Mouse (Mus musculus): ENCODE measurements around the gene Abca8a.

Abca8a gene

GRCm38 (mm10) chr11:110095858-110096257 is at the start of gene Abca8a:
Gene Abca8a (minus strand): TSS chr11:110095978.
- DNase-seq: peak in 1 of 2 experiments; percentile 23

- DNase-seq: peak in 1 of 2 experiments; percentile 8
These were observed 49.6 kb upstream of the Abca8a start for GRCm38 (mm10) chr11:110145421-110145820.

GRCm38 (mm10) chr11:110130760-110131159 is 35.0 kb upstream of the Abca8a start:
- DNase-seq: no peak

- no peak for DNase-seq
These were observed 15.4 kb upstream of the Abca8a start for GRCm38 (mm10) chr11:110111137-110111536.

- DNase-seq: no peak
These were observed 5.7 kb upstream of the Abca8a start for GRCm38 (mm10) chr11:110101437-110101836.

GRCm38 (mm10) chr11:110098901-110099300 is 3.1 kb upstream of the Abca8a start:
- DNase-seq: peak in 1 of 2 experiments; percentile 3

- DNase-seq: peak in 1 of 2 experiments; percentile 4
These were observed 1.7 kb upstream of the Abca8a start for GRCm38 (mm10) chr11:110097465-110097864.

- peak in 1 of 2 experiments; percentile 5 for DNase-seq
These were observed 865 bp downstream of the Abca8a start for GRCm38 (mm10) chr11:110094846-110095380.

GRCm38 (mm10) chr11:110094236-110094635 is 1.5 kb downstream of the Abca8a start:
- peak; percentile 7 to 39 for DNase-seq

GRCm38 (mm10) chr11:110091328-110091727 is 4.5 kb downstream of the Abca8a start:
- peak in 1 of 2 experiments; percentile 8 for DNase-seq

- DNase-seq: no peak
These were observed 23.6 kb downstream of the Abca8a start for GRCm38 (mm10) chr11:110072158-110072557.

GRCm38 (mm10) chr11:110061032-110061431 is 34.7 kb downstream of the Abca8a start:
- DNase-seq: no peak

- no peak for DNase-seq
These were observed 35.7 kb downstream of the Abca8a start for GRCm38 (mm10) chr11:110060127-110060526.

- no peak for DNase-seq
These were observed 42.1 kb downstream of the Abca8a start for GRCm38 (mm10) chr11:110053681-110054080.

GRCm38 (mm10) chr11:110037795-110038194 is 58.0 kb downstream of the Abca8a start:
- DNase-seq: no peak

GRCm38 (mm10) chr11:110028913-110029695 is 66.7 kb downstream of the Abca8a start:
- DNase-seq: peak in 1 of 2 experiments; percentile 25

GRCm38 (mm10) chr11:110010836-110011546 is 84.8 kb downstream of the Abca8a start:
- DNase-seq: no peak

- peak; percentile 66 to 70 for DNase-seq
These were observed 100.2 kb downstream of the Abca8a start, which contains the start of gene Abca8b for GRCm38 (mm10) chr11:109995624-109996023. Gene Abca8b (minus strand): TSS chr11:109995845.

- peak in 1 of 2 experiments; percentile 18 for DNase-seq
These were observed 100.8 kb downstream of the Abca8a start for GRCm38 (mm10) chr11:109995013-109995412.

- no peak for DNase-seq
These were observed 101.8 kb downstream of the Abca8a start for GRCm38 (mm10) chr11:109994014-109994413.

GRCm38 (mm10) chr11:109991270-109991669 is 104.5 kb downstream of the Abca8a start:
- DNase-seq: no peak

GRCm38 (mm10) chr11:109990256-109990655 is 105.5 kb downstream of the Abca8a start:
- DNase-seq: no peak

- no peak for DNase-seq
These were observed 107.6 kb downstream of the Abca8a start for GRCm38 (mm10) chr11:109988164-109988563.
